Mouse (Mus musculus): ENCODE measurements at regions not wholly inside any gene's neighbourhood (a gene's known extent, or its start where the extent isn't known, plus 50 kb on each side); places are given as distances from the start of the nearest gene placed in this dataset.

DNA sequence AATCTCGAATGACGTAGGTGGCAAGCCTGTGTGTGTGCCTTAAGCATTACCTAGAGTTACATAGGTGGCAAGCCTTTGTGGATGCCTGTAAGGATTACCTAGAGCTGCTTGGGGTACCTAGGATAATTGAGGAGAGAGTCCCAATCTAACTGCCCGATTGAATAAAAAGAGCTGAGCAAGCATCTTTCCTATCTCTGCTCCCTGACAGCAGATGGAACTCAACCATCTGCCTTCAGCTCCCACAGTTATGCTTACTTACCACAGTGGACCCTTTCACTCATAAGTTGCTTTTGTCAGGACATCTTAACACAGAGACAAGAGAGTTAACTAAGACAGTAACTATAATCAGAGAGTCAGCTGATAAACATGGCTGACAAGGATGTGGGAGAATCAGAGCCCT is 89.6 kb downstream of the A830031A19Rik start:
- TF ChIP-seq CHD2 (IDR thresholded peaks at IDR 0.05; ENCODE audit: low read length) (no peak), CTCF (conservative IDR thresholded peaks at IDR 0.05 in 1 of 2, IDR thresholded peaks at IDR 0.05 in 1 of 2; ENCODE audit: low read depth in 2 of 2, low read length in 2 of 2) (no peak), MAFK (IDR thresholded peaks at IDR 0.05; ENCODE audit: insufficient replicate concordance, low read length) (peak; percentile 66)
